Mouse (Mus musculus) brain, embryonic 14.5 days (tissue): Measurements from ENCODE around the gene Ppt2.

Source experiments
- CTCF ChIP-seq: fragments of 200-500 bp; IDR thresholded peaks from 2 replicates; pipeline ENCODE4 v1.5.1; 2012; ENCODE audit warnings: inconsistent platforms, mild to moderate bottlenecking, moderate library complexity, borderline replicate concordance; ENCODE audit not compliant: insufficient read depth, insufficient read length; ENCODE audit errors: extremely low read depth
- POLR2A ChIP-seq: fragments of 200-500 bp; IDR thresholded peaks from 2 replicates; pipeline ENCODE4 v1.6.1; 2012; ENCODE audit warnings: mild to moderate bottlenecking, inconsistent platforms, borderline replicate concordance; ENCODE audit not compliant: poor library complexity, insufficient read depth, insufficient read length, severe bottlenecking; ENCODE audit errors: extremely low read depth

- TF ChIP-seq CTCF, result no peak
- TF ChIP-seq POLR2A, result no peak
Measured at GRCm38 (mm10) chr17:34593752-34594525, 34.4 kb downstream of the Ppt2 start.
